Mouse (Mus musculus): ENCODE measurements around the gene Coq9.
"Not testable (repeated sequence)": the region's sequence is repeated elsewhere in the genome, so short reads cannot be mapped to it uniquely, and the experiment has no call there.

- TF ChIP-seq CTCF (IDR thresholded peaks at IDR 0.05 in 2 of 3, conservative IDR thresholded peaks at IDR 0.05 in 1 of 3; ENCODE audit: control insufficient read depth in 1 of 3, insufficient read depth in 1 of 3, low read depth in 2 of 3, low read length in 3 of 3, poor library complexity in 1 of 3, severe bottlenecking in 1 of 3); POLR2A (IDR thresholded peaks at IDR 0.05; ENCODE audit: control insufficient read depth in 1 of 2, insufficient read depth in 1 of 2, low read depth in 1 of 2, low read length in 2 of 2, poor library complexity in 1 of 2); EP300 (IDR thresholded peaks at IDR 0.05; ENCODE audit: low read depth in 1 of 2, low read length in 2 of 2); JUND (IDR thresholded peaks at IDR 0.05; ENCODE audit: low read depth, low read length): not testable (repeated sequence)
Observed at GRCm38 (mm10) chr8:94854761-94855160, 16.6 kb downstream of the Coq9 start.

Measured in MEL (cell line).